Mouse (Mus musculus): Measurements from ENCODE around the gene Slc17a1. TPM values are rescaled to one million over a fixed set of nuclear protein-coding genes. Genes with fewer than 3 reads are reported as not detected.

Gene Slc17a1
- not detected in 2 replicates for polyA plus RNA-seq (2014; fragmentation: Nextera tagmentation; extraction: Ambion mirVana)

GRCm38 (mm10) chr13:23867405-23867804 is at the start of gene Slc17a1:
Gene Slc17a1 (plus strand): TSS chr13:23867750.
- Histone ChIP-seq H3K4me3 (replicated peaks; ENCODE audit: low read length) (no peak within 1 kb of the TSS), H3K4me2 (replicated peaks) (no peak within 1 kb of the TSS), H3K9ac (no peak within 1 kb of the TSS), H3K36me3 (replicated peaks; ENCODE audit: control insufficient read depth, insufficient read depth) (no peaks in the 10 kb centered on the region), H3K27ac (no peak within 1 kb of the TSS), H3K27me3 (ENCODE audit: control insufficient read depth, insufficient read depth, low read length) (no peaks in the 10 kb centered on the region), H3K9me3 (ENCODE audit: control insufficient read depth, low read length) (no peaks in the 10 kb centered on the region), H3K4me1 (replicated peaks; ENCODE audit: control insufficient read depth, insufficient read depth, low read length) (no peaks in the 10 kb centered on the region)
- ATAC-seq (ENCODE audit: low FRiP score), result no peak
- no peak for DNase-seq (ENCODE audit: low spot score)
- 91% methylated on average over 7 of the region's 7 CpGs for WGBS

DNA sequence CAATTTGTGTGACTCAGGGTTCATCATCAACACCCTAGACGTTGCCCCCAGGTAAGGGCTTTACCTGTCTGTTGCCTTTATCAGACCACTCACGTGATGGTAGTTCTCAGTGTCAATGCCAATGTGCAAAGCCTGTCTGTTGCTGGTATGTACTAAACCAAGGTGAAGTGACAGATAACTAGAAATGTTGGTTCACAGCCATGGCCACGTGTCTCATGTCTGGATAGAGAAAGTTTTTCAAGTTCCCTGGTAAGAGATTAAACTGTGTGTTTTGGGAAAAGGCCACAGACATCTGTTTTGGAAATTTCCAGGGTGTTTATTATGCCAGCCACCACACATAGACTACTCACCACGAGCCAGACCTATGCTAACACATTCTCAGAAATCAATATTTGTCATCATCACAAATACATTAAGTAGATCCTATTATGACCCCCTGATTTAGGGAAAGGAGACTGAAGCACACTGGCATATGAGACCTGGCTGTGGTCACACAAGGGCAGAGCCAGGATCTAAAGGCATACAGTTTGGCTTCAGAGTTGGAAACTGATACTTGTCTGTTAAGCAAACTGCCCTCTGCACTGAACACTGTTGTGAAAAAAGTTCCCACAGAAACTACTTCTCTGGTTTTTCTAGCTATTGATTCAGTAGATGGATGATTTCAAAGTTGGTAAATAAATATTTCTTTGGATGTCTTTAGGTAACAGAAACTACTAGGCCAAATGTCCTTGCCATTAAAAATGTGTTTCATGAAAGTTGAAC is 47.2 kb upstream of the Slc17a1 start:
- DNase-seq (ENCODE audit: low spot score) (no peak), ATAC-seq (ENCODE audit: low FRiP score) (no peak)
- 71% methylated on average over 4 of the region's 4 CpGs for WGBS
- Histone ChIP-seq H3K4me1 (replicated peaks; ENCODE audit: control insufficient read depth, insufficient read depth, low read length) (no peaks in the 10 kb centered on the region), H3K27ac (no peak overlapping the region), H3K27me3 (ENCODE audit: control insufficient read depth, insufficient read depth, low read length) (no peaks in the 10 kb centered on the region), H3K4me3 (replicated peaks; ENCODE audit: low read length) (no peak overlapping the region), H3K9ac (no peak overlapping the region), H3K36me3 (replicated peaks; ENCODE audit: control insufficient read depth, insufficient read depth) (no peaks in the 10 kb centered on the region), H3K9me3 (ENCODE audit: control insufficient read depth, low read length) (no peaks in the 10 kb centered on the region), H3K4me2 (replicated peaks) (no peak overlapping the region)

DNA sequence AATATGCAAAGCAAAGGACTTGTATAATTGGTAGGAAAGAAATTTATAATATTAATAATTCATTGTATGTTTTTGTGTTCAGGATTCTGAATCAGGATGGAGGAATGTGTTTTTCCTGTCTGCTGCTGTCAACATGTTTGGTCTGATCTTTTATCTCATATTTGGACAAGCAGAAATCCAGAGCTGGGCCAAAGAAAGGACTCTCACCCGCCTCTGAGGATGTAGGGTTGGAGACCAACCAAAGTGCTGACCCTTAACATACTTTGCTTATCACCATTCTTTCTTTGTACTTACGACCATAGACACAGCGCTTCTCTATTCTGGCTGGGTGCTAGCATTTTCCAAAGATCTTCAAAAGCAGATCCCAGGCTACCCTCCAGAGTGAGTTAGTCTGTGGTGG is 45.3 kb upstream of the Slc17a1 start:
- 93% methylated on average over 3 of the region's 3 CpGs for WGBS
- no peaks in the 10 kb centered on the region for H3K9me3 ChIP-seq (ENCODE audit: control insufficient read depth, low read length)
- no peak overlapping the region for H3K27ac ChIP-seq
- H3K4me2 ChIP-seq (replicated peaks), result no peak overlapping the region
- DNase-seq (ENCODE audit: low spot score) (no peak), ATAC-seq (ENCODE audit: low FRiP score) (no peak)
- H3K9ac ChIP-seq, result no peak overlapping the region
- H3K4me3 ChIP-seq (replicated peaks; ENCODE audit: low read length), result no peak overlapping the region
- no peaks in the 10 kb centered on the region for H3K4me1 ChIP-seq (replicated peaks; ENCODE audit: control insufficient read depth, insufficient read depth, low read length)
- no peaks in the 10 kb centered on the region for H3K36me3 ChIP-seq (replicated peaks; ENCODE audit: control insufficient read depth, insufficient read depth)
- H3K27me3 ChIP-seq (ENCODE audit: control insufficient read depth, insufficient read depth, low read length), result no peaks in the 10 kb centered on the region

GRCm38 (mm10) chr13:23826606-23827005 is 40.9 kb upstream of the Slc17a1 start:
- Histone ChIP-seq H3K27me3 (ENCODE audit: control insufficient read depth, insufficient read depth, low read length) (no peaks in the 10 kb centered on the region), H3K4me1 (replicated peaks; ENCODE audit: control insufficient read depth, insufficient read depth, low read length) (no peaks in the 10 kb centered on the region), H3K36me3 (replicated peaks; ENCODE audit: control insufficient read depth, insufficient read depth) (no peaks in the 10 kb centered on the region), H3K27ac (no peak overlapping the region), H3K9ac (no peak overlapping the region), H3K4me2 (replicated peaks) (no peak overlapping the region), H3K4me3 (replicated peaks; ENCODE audit: low read length) (no peak overlapping the region), H3K9me3 (ENCODE audit: control insufficient read depth, low read length) (no peaks in the 10 kb centered on the region)
- DNase-seq (ENCODE audit: low spot score), result no peak
- no peak for ATAC-seq (ENCODE audit: low FRiP score)
- 74% methylated on average over 3 of the region's 3 CpGs for WGBS

GRCm38 (mm10) chr13:23833053-23833452 is 34.5 kb upstream of the Slc17a1 start:
- no peak overlapping the region for H3K27ac ChIP-seq
- H3K4me3 ChIP-seq (replicated peaks; ENCODE audit: low read length), result no peak overlapping the region
- no peak overlapping the region for H3K9ac ChIP-seq
- H3K36me3 ChIP-seq (replicated peaks; ENCODE audit: control insufficient read depth, insufficient read depth), result no peaks in the 10 kb centered on the region
- H3K4me2 ChIP-seq (replicated peaks), result no peak overlapping the region
- WGBS, result 16% methylated on average over 6 of the region's 6 CpGs
- H3K9me3 ChIP-seq (ENCODE audit: control insufficient read depth, low read length), result no peaks in the 10 kb centered on the region
- H3K4me1 ChIP-seq (replicated peaks; ENCODE audit: control insufficient read depth, insufficient read depth, low read length), result no peaks in the 10 kb centered on the region
- H3K27me3 ChIP-seq (ENCODE audit: control insufficient read depth, insufficient read depth, low read length), result no peaks in the 10 kb centered on the region
- ATAC-seq (ENCODE audit: low FRiP score) (no peak), DNase-seq (ENCODE audit: low spot score) (peak; percentile 64)

DNA sequence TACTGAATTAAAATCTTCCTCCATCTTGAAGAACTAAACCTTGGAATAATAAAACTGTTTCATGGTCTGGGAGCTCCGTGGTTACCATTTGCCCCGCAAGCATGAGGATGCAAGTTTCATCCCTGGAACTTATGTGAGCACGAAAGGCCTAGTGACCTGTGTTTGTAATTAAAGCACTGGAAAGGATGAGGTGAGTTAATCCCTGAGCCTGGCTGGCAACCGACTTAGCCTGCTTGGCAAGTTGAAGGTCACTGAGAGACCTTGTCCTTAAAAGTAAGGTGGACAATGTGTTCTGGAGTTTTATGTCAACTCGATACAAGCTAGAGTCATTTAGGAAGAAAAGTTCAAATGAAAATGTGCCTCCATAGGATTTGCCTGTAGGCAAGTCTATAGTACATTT is 32.7 kb upstream of the Slc17a1 start:
- no peaks in the 10 kb centered on the region for H3K9me3 ChIP-seq (ENCODE audit: control insufficient read depth, low read length)
- ATAC-seq (ENCODE audit: low FRiP score) (no peak), DNase-seq (ENCODE audit: low spot score) (no peak)
- H3K9ac ChIP-seq, result no peak overlapping the region
- H3K27me3 ChIP-seq (ENCODE audit: control insufficient read depth, insufficient read depth, low read length), result no peaks in the 10 kb centered on the region
- H3K4me1 ChIP-seq (replicated peaks; ENCODE audit: control insufficient read depth, insufficient read depth, low read length), result no peaks in the 10 kb centered on the region
- H3K27ac ChIP-seq, result no peak overlapping the region
- H3K4me2 ChIP-seq (replicated peaks), result no peak overlapping the region
- 85% methylated on average over 5 of the region's 5 CpGs for WGBS
- H3K36me3 ChIP-seq (replicated peaks; ENCODE audit: control insufficient read depth, insufficient read depth), result no peaks in the 10 kb centered on the region
- no peak overlapping the region for H3K4me3 ChIP-seq (replicated peaks; ENCODE audit: low read length)

- ATAC-seq (ENCODE audit: low FRiP score) (no peak), DNase-seq (ENCODE audit: low spot score) (no peak)
- Histone ChIP-seq H3K9ac (no peak overlapping the region), H3K36me3 (replicated peaks; ENCODE audit: control insufficient read depth, insufficient read depth) (no peaks in the 10 kb centered on the region), H3K27ac (no peak overlapping the region), H3K27me3 (ENCODE audit: control insufficient read depth, insufficient read depth, low read length) (no peaks in the 10 kb centered on the region), H3K4me3 (replicated peaks; ENCODE audit: low read length) (no peak overlapping the region), H3K9me3 (ENCODE audit: control insufficient read depth, low read length) (no peaks in the 10 kb centered on the region), H3K4me1 (replicated peaks; ENCODE audit: control insufficient read depth, insufficient read depth, low read length) (no peaks in the 10 kb centered on the region), H3K4me2 (replicated peaks) (no peak overlapping the region)
- 97% methylated on average over 5 of the region's 5 CpGs for WGBS
These were observed 30.9 kb upstream of the Slc17a1 start for GRCm38 (mm10) chr13:23836630-23837029.

DNA sequence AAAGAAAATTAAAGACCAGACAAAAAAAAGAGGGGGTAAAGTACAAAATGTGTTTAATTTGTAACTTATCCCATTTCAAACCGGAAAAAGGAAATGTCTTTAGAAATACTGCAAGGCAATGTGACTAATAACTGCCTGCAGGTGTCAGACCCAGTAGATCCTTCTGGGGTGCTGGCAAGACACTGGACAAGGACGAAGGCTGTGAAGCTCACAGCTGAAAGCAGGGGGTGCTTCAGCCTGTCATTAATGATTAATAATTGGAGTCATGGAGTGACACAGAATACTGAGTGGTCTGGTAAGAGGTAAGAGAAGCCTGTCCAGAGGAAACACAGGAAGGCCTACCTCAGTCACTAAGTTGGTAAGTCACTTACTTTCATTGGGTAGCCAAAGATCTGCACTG is 28.2 kb upstream of the Slc17a1 start, which contains the start of gene Slc17a3:
Gene Slc17a3 (plus strand): TSS at position 127 of the 400 bp plus-strand sequence.
- Histone ChIP-seq H3K36me3 (replicated peaks; ENCODE audit: control insufficient read depth, insufficient read depth) (no peaks in the 10 kb centered on the region), H3K9me3 (ENCODE audit: control insufficient read depth, low read length) (no peaks in the 10 kb centered on the region), H3K4me1 (replicated peaks; ENCODE audit: control insufficient read depth, insufficient read depth, low read length) (no peaks in the 10 kb centered on the region), H3K4me2 (replicated peaks) (no peak within 1 kb of the TSS), H3K27ac (no peak within 1 kb of the TSS), H3K9ac (no peak within 1 kb of the TSS), H3K4me3 (replicated peaks; ENCODE audit: low read length) (no peak within 1 kb of the TSS), H3K27me3 (ENCODE audit: control insufficient read depth, insufficient read depth, low read length) (no peaks in the 10 kb centered on the region)
- DNase-seq (ENCODE audit: low spot score), result no peak
- no peak for ATAC-seq (ENCODE audit: low FRiP score)
- WGBS, result 87% methylated on average over 2 of the region's 2 CpGs

DNA sequence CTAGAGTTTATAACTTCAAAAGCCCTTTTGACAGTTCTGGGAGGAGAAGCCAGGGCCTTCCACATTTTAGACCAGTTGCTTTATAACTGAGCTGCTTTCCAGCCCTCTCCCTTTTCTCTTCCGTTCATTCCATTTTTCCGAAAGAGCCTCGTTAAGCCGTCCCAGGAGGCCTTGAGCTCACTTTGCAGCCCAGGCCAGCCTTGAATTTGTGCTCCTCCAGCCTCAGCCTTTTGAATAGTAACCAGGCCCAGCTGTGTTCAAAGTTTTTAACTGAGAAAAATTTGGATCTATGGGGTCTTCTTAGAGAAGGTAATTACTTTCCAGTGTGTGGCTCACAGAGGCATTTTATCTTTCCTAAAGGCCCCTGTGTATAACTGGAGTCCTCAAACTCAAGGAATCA is 21.7 kb upstream of the Slc17a1 start:
- H3K4me3 ChIP-seq (replicated peaks; ENCODE audit: low read length), result no peak overlapping the region
- ATAC-seq (ENCODE audit: low FRiP score) (no peak), DNase-seq (ENCODE audit: low spot score) (no peak)
- no peaks in the 10 kb centered on the region for H3K9me3 ChIP-seq (ENCODE audit: control insufficient read depth, low read length)
- 88% methylated on average over 4 of the region's 4 CpGs for WGBS
- H3K27ac ChIP-seq, result no peak overlapping the region
- no peaks in the 10 kb centered on the region for H3K27me3 ChIP-seq (ENCODE audit: control insufficient read depth, insufficient read depth, low read length)
- H3K4me2 ChIP-seq (replicated peaks), result no peak overlapping the region
- no peaks in the 10 kb centered on the region for H3K4me1 ChIP-seq (replicated peaks; ENCODE audit: control insufficient read depth, insufficient read depth, low read length)
- no peak overlapping the region for H3K9ac ChIP-seq
- H3K36me3 ChIP-seq (replicated peaks; ENCODE audit: control insufficient read depth, insufficient read depth), result no peaks in the 10 kb centered on the region

- H3K4me3 ChIP-seq (replicated peaks; ENCODE audit: low read length), result no peak overlapping the region
- WGBS, result 90% methylated on average over 2 of the region's 2 CpGs
- DNase-seq (ENCODE audit: low spot score), result no peak
- no peaks in the 10 kb centered on the region for H3K4me1 ChIP-seq (replicated peaks; ENCODE audit: control insufficient read depth, insufficient read depth, low read length)
- no peak overlapping the region for H3K9ac ChIP-seq
- ATAC-seq (ENCODE audit: low FRiP score), result no peak
- no peak overlapping the region for H3K4me2 ChIP-seq (replicated peaks)
- H3K36me3 ChIP-seq (replicated peaks; ENCODE audit: control insufficient read depth, insufficient read depth), result no peaks in the 10 kb centered on the region
- no peaks in the 10 kb centered on the region for H3K27me3 ChIP-seq (ENCODE audit: control insufficient read depth, insufficient read depth, low read length)
- H3K9me3 ChIP-seq (ENCODE audit: control insufficient read depth, low read length), result no peaks in the 10 kb centered on the region
- H3K27ac ChIP-seq, result no peak overlapping the region
These were observed 18.3 kb upstream of the Slc17a1 start for GRCm38 (mm10) chr13:23849299-23849698.
